Mouse (Mus musculus) forebrain, embryonic 13.5 days (tissue): ENCODE results near the gene Ptpn3. TPM values are rescaled to one million over a fixed set of nuclear protein-coding genes. Genes with fewer than 3 reads are reported as not detected.
"Not testable (repeated sequence)": the region's sequence is repeated elsewhere in the genome, so short reads cannot be mapped to it uniquely, and the experiment has no call there.

Experiments
- ATAC-seq: fragments of 200-750 bp; cut with Nextera tagmentation; 2 replicates; pipeline ENCODE4 v1.8.0; 2017
- H3K27ac ChIP-seq: fragments of 300-500 bp; sonication (generic); 2 replicates; pipeline ENCODE4 v1.5.1; 2015; ENCODE audit warnings: inconsistent platforms, mild to moderate bottlenecking, moderate library complexity
- H3K27me3 ChIP-seq: fragments of 300-500 bp; sonication (generic); 2 replicates; pipeline ENCODE4 v1.6.1; 2015; ENCODE audit warnings: mild to moderate bottlenecking, inconsistent platforms
- H3K36me3 ChIP-seq: fragments of 300-500 bp; sonication (generic); 2 replicates; pipeline ENCODE4 v1.6.1; 2015; ENCODE audit warnings: mild to moderate bottlenecking, inconsistent platforms; ENCODE audit not compliant: poor library complexity, severe bottlenecking
- H3K4me1 ChIP-seq: fragments of 300-500 bp; sonication (generic); 2 replicates; pipeline ENCODE4 v1.6.1; 2015; ENCODE audit warnings: inconsistent platforms
- H3K4me2 ChIP-seq: fragments of 300-500 bp; sonication (generic); 2 replicates; pipeline ENCODE4 v1.6.1; 2015; ENCODE audit warnings: inconsistent platforms, mild to moderate bottlenecking, moderate library complexity
- H3K4me3 ChIP-seq: fragments of 300-500 bp; sonication (generic); 2 replicates; pipeline ENCODE4 v1.5.1; 2015; ENCODE audit warnings: mild to moderate bottlenecking, inconsistent platforms
- H3K9ac ChIP-seq: fragments of 300-500 bp; sonication (generic); 2 replicates; pipeline ENCODE4 v1.6.1; 2015; ENCODE audit warnings: mild to moderate bottlenecking, inconsistent platforms
- H3K9me3 ChIP-seq: fragments of 300-500 bp; sonication (generic); replicated peaks from 2 replicates; pipeline ENCODE4 v1.6.1; 2016; ENCODE audit warnings: inconsistent platforms
- WGBS: fragments of 180-500 bp; shearing (Covaris S2); methylation state at CpG from one replicate; pipeline ENCODE4 v1.1.7; 2015; 5-methylcytosine and 5-hydroxymethylcytosine counted together
- polyA plus RNA-seq: library from polyadenylated mRNA; unstranded; fragments of >200 nt; fragmentation: Nextera tagmentation; extraction: Ambion mirVana; gene quantifications from 2 replicates; pipeline ENCODE4 v1.2.1, GENCODE M21; 2015

Gene Ptpn3
- polyA plus RNA-seq, 1 experiment from 2014 or later = 0.63 TPM

- Histone ChIP-seq H3K4me1 (peaks cover 8% of the 10 kb centered on the region; the same call in 1 of the 2 replicates), H3K27ac (no peak overlapping the region), H3K4me3 (no peak overlapping the region), H3K9ac (no peak overlapping the region), H3K9me3 (no peaks in the 10 kb centered on the region), H3K27me3 (no peaks in the 10 kb centered on the region), H3K4me2 (no peak overlapping the region), H3K36me3 (no peaks in the 10 kb centered on the region)
- WGBS = 75% methylated on average over 2 of the region's 2 CpGs
- ATAC-seq = no peak
These were observed 89.9 kb downstream of the Ptpn3 start for GRCm38 (mm10) chr4:57211706-57212105.

- Histone ChIP-seq H3K4me3 (no peak overlapping the region), H3K4me1 (peaks cover 6% of the 10 kb centered on the region; the same call in 1 of the 2 replicates), H3K36me3 (no peaks in the 10 kb centered on the region), H3K27ac (no peak overlapping the region), H3K27me3 (no peaks in the 10 kb centered on the region), H3K9ac (no peak overlapping the region), H3K9me3 (no peaks in the 10 kb centered on the region), H3K4me2 (no peak overlapping the region)
- 63% methylated on average over 8 of the region's 8 CpGs for WGBS
- ATAC-seq = peak; percentile 45; the same call in 1 of the 2 replicates
These were observed 95.7 kb downstream of the Ptpn3 start for GRCm38 (mm10) chr4:57205908-57206307.

- WGBS = 73% methylated on average over 11 of the region's 11 CpGs
- no peaks in the 10 kb centered on the region for H3K36me3 ChIP-seq
- no peak overlapping the region for H3K4me2 ChIP-seq
- H3K4me1 ChIP-seq = peaks cover 6% of the 10 kb centered on the region; the same call in 1 of the 2 replicates
- H3K27ac ChIP-seq = no peak overlapping the region
- H3K4me3 ChIP-seq = no peak overlapping the region
- H3K9me3 ChIP-seq = no peaks in the 10 kb centered on the region
- ATAC-seq = no peak
- no peak overlapping the region for H3K9ac ChIP-seq
- no peaks in the 10 kb centered on the region for H3K27me3 ChIP-seq
These were observed 96.9 kb downstream of the Ptpn3 start for GRCm38 (mm10) chr4:57204780-57205179.

GRCm38 (mm10) chr4:57202660-57203361 lies 98.8 kb downstream of the Ptpn3 start:
- no peak overlapping the region for H3K27ac ChIP-seq
- peaks cover 6% of the 10 kb centered on the region; the same call in 1 of the 2 replicates for H3K4me1 ChIP-seq
- H3K4me3 ChIP-seq = no peak overlapping the region
- H3K4me2 ChIP-seq = no peak overlapping the region
- H3K9ac ChIP-seq = no peak overlapping the region
- H3K9me3 ChIP-seq = peaks cover 4% of the 10 kb centered on the region; the same call in 1 of the 2 replicates
- ATAC-seq = no peak
- no peaks in the 10 kb centered on the region for H3K27me3 ChIP-seq
- WGBS = 76% methylated on average over 10 of the region's 10 CpGs
- H3K36me3 ChIP-seq = no peaks in the 10 kb centered on the region

GRCm38 (mm10) chr4:57202132-57202531 lies 99.5 kb downstream of the Ptpn3 start:
- Histone ChIP-seq H3K9ac (no peak overlapping the region), H3K4me3 (no peak overlapping the region), H3K36me3 (no peaks in the 10 kb centered on the region), H3K27ac (no peak overlapping the region), H3K9me3 (peaks cover 4% of the 10 kb centered on the region; the same call in 1 of the 2 replicates), H3K4me2 (no peak overlapping the region), H3K4me1 (peaks cover 6% of the 10 kb centered on the region; the same call in 1 of the 2 replicates), H3K27me3 (no peaks in the 10 kb centered on the region)
- ATAC-seq = no peak
- 62% methylated on average over 7 of the region's 7 CpGs for WGBS

GRCm38 (mm10) chr4:57200661-57201060 lies 101.0 kb downstream of the Ptpn3 start:
- WGBS = 91% methylated on average over 6 of the region's 6 CpGs
- ATAC-seq = no peak
- Histone ChIP-seq H3K27me3 (no peaks in the 10 kb centered on the region), H3K27ac (no peak overlapping the region), H3K36me3 (no peaks in the 10 kb centered on the region), H3K4me3 (no peak overlapping the region), H3K4me2 (no peak overlapping the region), H3K9ac (no peak overlapping the region), H3K9me3 (peaks cover 4% of the 10 kb centered on the region; the same call in 1 of the 2 replicates), H3K4me1 (peaks cover 6% of the 10 kb centered on the region; the same call in 1 of the 2 replicates)

GRCm38 (mm10) chr4:57198666-57199393 lies 102.8 kb downstream of the Ptpn3 start:
- H3K4me1 ChIP-seq, H3K27ac ChIP-seq, H3K4me2 ChIP-seq, H3K27me3 ChIP-seq, H3K36me3 ChIP-seq, H3K4me3 ChIP-seq, H3K9me3 ChIP-seq, ATAC-seq, H3K9ac ChIP-seq: not testable (repeated sequence)
- 97% methylated on average over 20 of the region's 20 CpGs for WGBS

- Histone ChIP-seq H3K27ac (no peak overlapping the region), H3K4me2 (no peak overlapping the region), H3K4me3 (no peak overlapping the region), H3K9me3 (no peaks in the 10 kb centered on the region), H3K27me3 (no peaks in the 10 kb centered on the region), H3K9ac (no peak overlapping the region), H3K36me3 (no peaks in the 10 kb centered on the region), H3K4me1 (peaks cover 6% of the 10 kb centered on the region; the same call in 1 of the 2 replicates)
- 79% methylated on average over 9 of the region's 9 CpGs for WGBS
- ATAC-seq = no peak
These were observed 109.9 kb downstream of the Ptpn3 start for GRCm38 (mm10) chr4:57191543-57192283.

GRCm38 (mm10) chr4:57189881-57190280 lies 111.8 kb downstream of the Ptpn3 start:
- Histone ChIP-seq H3K4me1 (peaks cover 6% of the 10 kb centered on the region; the same call in 1 of the 2 replicates), H3K4me2 (no peak overlapping the region), H3K36me3 (no peaks in the 10 kb centered on the region), H3K9ac (no peak overlapping the region), H3K27ac (no peak overlapping the region), H3K4me3 (no peak overlapping the region), H3K9me3 (no peaks in the 10 kb centered on the region), H3K27me3 (no peaks in the 10 kb centered on the region)
- 91% methylated on average over 2 of the region's 2 CpGs for WGBS
- ATAC-seq = no peak

GRCm38 (mm10) chr4:57186035-57186434 lies 115.6 kb downstream of the Ptpn3 start:
- no peak overlapping the region for H3K9ac ChIP-seq
- WGBS = 46% methylated on average over 6 of the region's 6 CpGs
- no peak overlapping the region for H3K4me2 ChIP-seq
- no peaks in the 10 kb centered on the region for H3K4me1 ChIP-seq
- no peaks in the 10 kb centered on the region for H3K27me3 ChIP-seq
- no peak overlapping the region for H3K4me3 ChIP-seq
- ATAC-seq = no peak
- no peaks in the 10 kb centered on the region for H3K36me3 ChIP-seq
- no peaks in the 10 kb centered on the region for H3K9me3 ChIP-seq
- no peak overlapping the region for H3K27ac ChIP-seq

- no peak for ATAC-seq
- Histone ChIP-seq H3K4me2 (no peak overlapping the region), H3K27ac (no peak overlapping the region), H3K4me1 (no peaks in the 10 kb centered on the region), H3K9ac (no peak overlapping the region), H3K27me3 (no peaks in the 10 kb centered on the region), H3K36me3 (no peaks in the 10 kb centered on the region), H3K9me3 (no peaks in the 10 kb centered on the region), H3K4me3 (no peak overlapping the region)
- WGBS = 90% methylated on average over 8 of the region's 8 CpGs
These were observed 116.2 kb downstream of the Ptpn3 start for GRCm38 (mm10) chr4:57185462-57185861.

- no peak for ATAC-seq
- no peaks in the 10 kb centered on the region for H3K9me3 ChIP-seq
- no peaks in the 10 kb centered on the region for H3K27me3 ChIP-seq
- 82% methylated on average over 4 of the region's 4 CpGs for WGBS
- no peak overlapping the region for H3K4me3 ChIP-seq
- H3K27ac ChIP-seq = no peak overlapping the region
- no peak overlapping the region for H3K9ac ChIP-seq
- H3K36me3 ChIP-seq = no peaks in the 10 kb centered on the region
- H3K4me2 ChIP-seq = no peak overlapping the region
- no peaks in the 10 kb centered on the region for H3K4me1 ChIP-seq
These were observed 118.1 kb downstream of the Ptpn3 start for GRCm38 (mm10) chr4:57183493-57183892.
